Mouse (Mus musculus) embryonic facial prominence, embryonic 12.5 days (tissue): Measurements from ENCODE around the gene Tmem150a. TPM values are rescaled to one million over a fixed set of nuclear protein-coding genes. Genes with fewer than 3 reads are reported as not detected.
A peak's percentile ranks its signal among the peaks of the same experiment; 100 is the strongest.

Experiments
- ATAC-seq: fragments of 200-750 bp; cut with Nextera tagmentation; 2 replicates; pipeline ENCODE4 v1.8.0; 2017; ENCODE audit not compliant: insufficient number of reproducible peaks, insufficient read depth, low FRiP score, low TSS enrichment
- H3K27ac ChIP-seq: fragments of 300-500 bp; sonication (generic); 2 replicates; pipeline ENCODE4 v1.5.1; 2016; ENCODE audit warnings: mild to moderate bottlenecking
- H3K27me3 ChIP-seq: fragments of 300-500 bp; sonication (generic); 2 replicates; pipeline ENCODE4 v1.6.1; 2016; ENCODE audit warnings: mild to moderate bottlenecking, moderate library complexity
- H3K36me3 ChIP-seq: fragments of 300-500 bp; sonication (generic); 2 replicates; pipeline ENCODE4 v1.6.1; 2016; ENCODE audit warnings: mild to moderate bottlenecking
- H3K4me1 ChIP-seq: fragments of 300-500 bp; sonication (generic); 2 replicates; pipeline ENCODE4 v1.6.1; 2016
- H3K4me2 ChIP-seq: fragments of 300-500 bp; sonication (generic); replicated peaks from 2 replicates; pipeline ENCODE4 v1.6.1; 2016; ENCODE audit warnings: mild to moderate bottlenecking, moderate library complexity
- H3K4me3 ChIP-seq: fragments of 300-500 bp; sonication (generic); 2 replicates; pipeline ENCODE4 v1.5.1; 2016; ENCODE audit warnings: mild to moderate bottlenecking
- H3K9ac ChIP-seq: fragments of 300-500 bp; sonication (generic); 2 replicates; pipeline ENCODE4 v1.6.1; 2016; ENCODE audit warnings: mild to moderate bottlenecking, moderate library complexity
- H3K9me3 ChIP-seq: fragments of 300-500 bp; sonication (generic); 2 replicates; pipeline ENCODE4 v1.6.1; 2016; ENCODE audit warnings: mild to moderate bottlenecking, moderate library complexity
- WGBS: fragments of 180-500 bp; shearing (Covaris S2); methylation state at CpG from one replicate; pipeline ENCODE4 v1.1.7; 2016; 5-methylcytosine and 5-hydroxymethylcytosine counted together
- polyA plus RNA-seq: library from polyadenylated mRNA; unstranded; fragments of >200 nt; fragmentation: Nextera tagmentation; extraction: Ambion mirVana; gene quantifications from 2 replicates; pipeline ENCODE4 v1.2.1, GENCODE M21; 2016

Gene Tmem150a
- polyA plus RNA-seq, 1 experiment from 2014 or later: 9.7 TPM

GRCm38 (mm10) chr6:72388791-72389329 lies 33.6 kb downstream of the Tmem150a start:
- no peak overlapping the region for H3K9ac ChIP-seq
- no peak overlapping the region for H3K4me3 ChIP-seq
- peaks cover 18% of the 10 kb centered on the region; the same call in 1 of the 2 replicates for H3K4me1 ChIP-seq
- H3K27me3 ChIP-seq: no peaks in the 10 kb centered on the region
- WGBS: 86% methylated on average over 6 of the region's 6 CpGs
- no peak for ATAC-seq
- no peaks in the 10 kb centered on the region; the same call in 1 of the 2 replicates for H3K9me3 ChIP-seq
- H3K4me2 ChIP-seq: peak overlapping the region; percentile 22; the same call in 1 of the 2 replicates
- H3K36me3 ChIP-seq: peaks cover 9% of the 10 kb centered on the region
- H3K27ac ChIP-seq: no peak overlapping the region

- peak overlapping the region; percentile 70 for H3K4me2 ChIP-seq
- peaks cover 9% of the 10 kb centered on the region for H3K36me3 ChIP-seq
- 20% methylated on average over 13 of the region's 13 CpGs for WGBS
- ATAC-seq: no peak
- peak overlapping the region; percentile 66 for H3K9ac ChIP-seq
- H3K27me3 ChIP-seq: no peaks in the 10 kb centered on the region
- peak overlapping the region; percentile 90 for H3K27ac ChIP-seq
- peak overlapping the region; percentile 56 for H3K4me3 ChIP-seq
- peaks cover 18% of the 10 kb centered on the region; the same call in 1 of the 2 replicates for H3K4me1 ChIP-seq
- H3K9me3 ChIP-seq: no peaks in the 10 kb centered on the region; the same call in 1 of the 2 replicates
Measured at GRCm38 (mm10) chr6:72389471-72389940, 34.3 kb downstream of the Tmem150a start.

DNA sequence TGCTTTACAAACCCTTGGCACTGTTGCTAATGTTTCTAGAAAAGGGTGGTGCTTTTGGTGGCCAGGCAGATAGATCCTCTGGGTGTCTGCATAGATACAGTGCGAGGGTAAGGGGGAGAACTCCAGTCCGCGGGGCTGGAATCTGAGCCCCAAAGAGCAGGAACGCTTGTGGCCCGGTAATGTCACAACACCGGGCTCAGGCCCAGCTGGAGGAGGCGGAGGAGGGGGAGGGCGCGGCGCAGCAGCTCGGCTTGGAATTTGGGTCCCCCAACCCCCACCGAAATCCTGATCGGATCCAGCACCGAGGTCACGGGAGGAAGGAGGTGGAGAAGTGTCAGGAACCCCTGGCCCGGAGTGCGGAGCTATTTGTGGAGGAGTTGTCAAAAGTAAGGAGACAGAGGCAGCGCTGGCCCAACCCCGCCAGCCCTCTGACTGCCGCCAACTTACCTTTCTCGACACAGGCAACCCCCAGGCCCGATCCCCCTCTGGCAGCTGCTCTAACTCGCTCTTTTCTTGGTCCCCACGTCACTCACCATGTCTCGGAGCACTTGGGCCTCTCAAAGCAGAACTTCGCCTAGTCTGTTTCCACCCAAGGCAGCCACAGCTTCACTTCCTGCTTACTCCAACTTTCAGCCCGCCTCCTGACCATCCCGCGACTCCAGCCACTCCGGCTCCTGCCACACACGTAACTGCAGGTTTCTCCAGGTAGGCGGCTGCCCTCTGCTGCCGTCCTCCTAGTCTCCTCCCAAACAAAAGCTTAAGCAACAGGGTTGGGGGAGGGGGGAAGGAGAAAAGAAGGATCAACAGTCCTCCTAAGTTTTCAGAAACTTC lies 34.9 kb downstream of the Tmem150a start, which contains the start of gene Vamp8:
TSS of gene Vamp8 (minus strand) at position 763 of the 831 bp plus-strand sequence.
- Histone ChIP-seq H3K27ac (peak within 1 kb of the TSS; percentile 90), H3K4me2 (peak within 1 kb of the TSS; percentile 70), H3K36me3 (peaks cover 4% of the 10 kb centered on the region), H3K4me1 (peaks cover 18% of the 10 kb centered on the region; the same call in 1 of the 2 replicates), H3K9ac (peak within 1 kb of the TSS; percentile 66), H3K9me3 (no peaks in the 10 kb centered on the region; the same call in 1 of the 2 replicates), H3K27me3 (no peaks in the 10 kb centered on the region), H3K4me3 (peak within 1 kb of the TSS; percentile 56)
- peak; percentile 65; the same call in 1 of the 2 replicates for ATAC-seq
- WGBS: under 1% methylated on average over 33 of the region's 33 CpGs

DNA sequence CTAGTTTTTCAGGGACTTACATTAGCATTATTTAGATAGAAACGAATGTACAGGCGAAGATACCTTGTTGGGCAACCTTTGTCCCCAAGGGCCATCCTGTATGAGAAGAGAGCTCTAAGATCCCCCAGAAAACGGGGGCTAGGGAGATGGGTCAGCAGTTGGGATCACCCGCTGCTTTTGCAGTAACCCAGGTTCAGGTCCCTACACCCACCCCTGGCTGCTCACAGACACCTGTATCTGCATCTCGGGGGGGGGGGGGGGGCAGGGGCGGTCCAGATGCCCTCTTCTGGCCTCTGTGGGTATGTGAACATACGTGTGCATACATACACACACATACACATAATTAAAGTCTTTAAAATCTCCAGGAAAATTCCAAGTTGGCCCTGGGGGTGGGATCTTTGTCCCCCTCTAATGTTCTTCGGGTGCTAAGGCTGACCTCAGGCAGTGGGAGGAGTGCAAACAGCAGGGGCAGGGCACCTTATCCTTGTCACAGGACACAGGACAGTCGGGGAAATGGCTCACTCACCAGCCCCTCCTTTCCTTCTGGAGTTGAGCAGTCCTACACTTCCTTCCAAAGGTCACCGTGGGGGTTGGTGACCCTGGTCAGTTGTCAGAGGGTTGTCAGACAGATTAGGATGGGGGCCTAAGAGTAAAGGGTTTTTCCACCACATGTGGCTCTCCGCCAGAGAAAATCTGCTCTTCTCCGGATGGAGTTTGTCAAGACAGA lies 35.7 kb downstream of the Tmem150a start:
- Histone ChIP-seq H3K4me1 (peaks cover 18% of the 10 kb centered on the region; the same call in 1 of the 2 replicates), H3K9me3 (no peaks in the 10 kb centered on the region; the same call in 1 of the 2 replicates), H3K27ac (peak overlapping the region; percentile 90), H3K36me3 (no peaks in the 10 kb centered on the region), H3K4me2 (peak overlapping the region; percentile 70), H3K27me3 (no peaks in the 10 kb centered on the region), H3K9ac (peak overlapping the region; percentile 66; the same call in 1 of the 2 replicates), H3K4me3 (peak overlapping the region; percentile 56)
- WGBS: 13% methylated on average over 12 of the region's 12 CpGs
- 0 out of 2 replicates have a peak, but pooled peaks have one; percentile 47 for ATAC-seq

GRCm38 (mm10) chr6:72392341-72392740 lies 37.1 kb downstream of the Tmem150a start:
- H3K27ac ChIP-seq: no peak overlapping the region
- H3K4me3 ChIP-seq: no peak overlapping the region
- WGBS: 88% methylated on average over 5 of the region's 5 CpGs
- ATAC-seq: no peak
- H3K4me2 ChIP-seq: no peak overlapping the region
- no peaks in the 10 kb centered on the region for H3K9me3 ChIP-seq
- H3K36me3 ChIP-seq: no peaks in the 10 kb centered on the region
- peaks cover 18% of the 10 kb centered on the region; the same call in 1 of the 2 replicates for H3K4me1 ChIP-seq
- H3K27me3 ChIP-seq: no peaks in the 10 kb centered on the region
- no peak overlapping the region for H3K9ac ChIP-seq

DNA sequence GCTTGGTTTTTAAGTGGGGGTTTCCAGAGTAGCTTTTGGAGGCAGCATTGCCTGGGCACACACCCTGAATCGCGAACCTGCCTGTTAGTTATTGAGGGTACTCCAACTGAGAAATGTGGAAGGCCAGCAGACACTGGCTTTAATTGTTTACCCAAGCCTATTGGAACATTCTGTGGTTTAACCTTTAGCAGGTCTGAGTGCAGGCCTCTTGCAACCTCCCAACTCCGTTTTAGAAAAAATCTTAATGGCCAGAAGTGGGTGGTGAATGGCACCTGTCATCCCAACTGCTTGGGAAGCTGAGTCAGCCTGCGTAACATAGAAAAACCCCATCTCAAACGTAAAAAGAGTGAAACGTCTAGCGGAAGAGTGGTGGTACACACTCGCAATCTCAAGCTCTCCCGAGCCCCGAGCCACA lies 41.6 kb downstream of the Tmem150a start:
- ATAC-seq: no peak
- Histone ChIP-seq H3K9me3 (no peaks in the 10 kb centered on the region), H3K4me3 (no peak overlapping the region), H3K4me2 (no peak overlapping the region), H3K9ac (no peak overlapping the region), H3K27me3 (no peaks in the 10 kb centered on the region), H3K36me3 (no peaks in the 10 kb centered on the region), H3K27ac (no peak overlapping the region), H3K4me1 (no peaks in the 10 kb centered on the region)
- 78% methylated on average over 10 of the region's 10 CpGs for WGBS

GRCm38 (mm10) chr6:72399967-72400366 lies 44.7 kb downstream of the Tmem150a start:
- Histone ChIP-seq H3K9me3 (no peaks in the 10 kb centered on the region), H3K4me2 (no peak overlapping the region), H3K9ac (no peak overlapping the region), H3K27ac (no peak overlapping the region), H3K4me1 (no peaks in the 10 kb centered on the region), H3K27me3 (no peaks in the 10 kb centered on the region), H3K36me3 (no peaks in the 10 kb centered on the region), H3K4me3 (no peak overlapping the region)
- ATAC-seq: no peak
- WGBS: 57% methylated on average over 2 of the region's 2 CpGs

- 25% methylated on average over 7 of the region's 7 CpGs for WGBS
- Histone ChIP-seq H3K36me3 (no peaks in the 10 kb centered on the region), H3K4me2 (no peak overlapping the region), H3K27me3 (no peaks in the 10 kb centered on the region), H3K27ac (no peak overlapping the region), H3K4me3 (no peak overlapping the region), H3K9ac (no peak overlapping the region), H3K9me3 (no peaks in the 10 kb centered on the region), H3K4me1 (no peaks in the 10 kb centered on the region)
- ATAC-seq: no peak
Measured at GRCm38 (mm10) chr6:72401875-72402274, 46.6 kb downstream of the Tmem150a start.

DNA sequence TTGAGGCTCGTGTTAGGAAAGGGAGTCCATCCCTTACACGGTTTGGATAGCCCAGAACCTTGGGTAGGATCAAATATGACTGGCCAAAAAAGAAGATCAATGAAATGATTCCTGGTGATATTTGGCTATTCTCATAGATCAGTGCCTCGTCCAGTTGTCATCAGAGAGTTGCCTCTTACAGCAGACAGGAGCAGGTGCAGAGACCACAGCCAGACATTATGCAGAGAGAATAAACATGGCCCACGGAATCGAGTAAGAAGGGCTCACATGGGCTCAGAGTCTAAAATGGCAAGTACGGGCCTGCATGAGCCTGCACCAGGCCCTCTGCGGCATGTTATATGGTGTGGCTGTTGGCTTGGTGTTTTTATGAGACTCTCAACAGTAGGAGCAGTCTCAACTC lies 50.1 kb downstream of the Tmem150a start:
- no peak overlapping the region for H3K27ac ChIP-seq
- 81% methylated on average over 7 of the region's 7 CpGs for WGBS

DNA sequence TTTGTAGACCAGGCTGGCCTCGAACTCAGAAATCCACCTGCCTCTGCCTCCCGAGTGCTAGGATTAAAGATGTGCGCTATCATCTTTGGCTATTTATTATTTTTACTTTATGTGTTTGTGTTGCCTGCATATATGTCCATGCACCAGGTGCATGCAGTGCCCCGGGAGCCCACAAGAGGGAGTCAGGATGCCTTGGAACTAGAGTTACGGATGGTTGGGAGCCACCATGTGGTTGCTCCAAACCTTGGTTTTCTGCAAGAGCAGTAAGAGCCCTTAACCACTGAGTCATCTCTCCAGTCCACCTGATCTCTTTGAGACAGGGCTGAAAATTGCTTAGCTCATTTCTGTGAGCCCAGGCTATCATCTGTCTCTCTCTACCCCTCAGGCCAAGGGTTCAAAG lies 51.9 kb downstream of the Tmem150a start:
- no peak overlapping the region for H3K4me2 ChIP-seq
- WGBS: 3% methylated on average over 5 of the region's 5 CpGs
- no peak for ATAC-seq

More for the DNA sequence above, 50.1 kb downstream of the Tmem150a start:
- Histone ChIP-seq H3K27me3 (no peaks in the 10 kb centered on the region), H3K4me1 (no peaks in the 10 kb centered on the region), H3K9ac (no peak overlapping the region), H3K4me3 (no peak overlapping the region), H3K9me3 (no peaks in the 10 kb centered on the region), H3K4me2 (no peak overlapping the region), H3K36me3 (no peaks in the 10 kb centered on the region)
- ATAC-seq: no peak

More for the DNA sequence above, 51.9 kb downstream of the Tmem150a start:
- H3K4me3 ChIP-seq: no peak overlapping the region
- no peak overlapping the region for H3K27ac ChIP-seq
- no peaks in the 10 kb centered on the region for H3K27me3 ChIP-seq
- H3K4me1 ChIP-seq: no peaks in the 10 kb centered on the region
- no peaks in the 10 kb centered on the region for H3K9me3 ChIP-seq
- H3K9ac ChIP-seq: no peak overlapping the region
- no peaks in the 10 kb centered on the region for H3K36me3 ChIP-seq
